Mouse (Mus musculus) liver, embryonic 14.5 days (tissue): ENCODE data around the gene Naaladl2. TPM values are rescaled to one million over a fixed set of nuclear protein-coding genes. Genes with fewer than 3 reads are reported as not detected.

Experiments used
- ATAC-seq: fragments of 200-750 bp; cut with Nextera tagmentation; 2 replicates; pipeline ENCODE4 v1.8.0; 2017; ENCODE audit warnings: moderate number of reproducible peaks, mild to moderate bottlenecking, moderate library complexity; ENCODE audit not compliant: insufficient read depth
- DNase-seq, 3 experiments: peaks; one replicate each; pipeline ENCODE4 v3.0.0-alpha.2; 2012 to 2013; ENCODE audit warnings: low read depth in 3 of 3, low spot score in 3 of 3
- H3K27ac ChIP-seq: fragments of 300-500 bp; sonication (generic); 2 replicates; pipeline ENCODE4 v1.5.1; 2014; ENCODE audit warnings: moderate library complexity, mild to moderate bottlenecking, control low read depth, inconsistent platforms
- H3K27me3 ChIP-seq: fragments of 300-500 bp; sonication (generic); 2 replicates; pipeline ENCODE4 v1.6.1; 2014; ENCODE audit warnings: mild to moderate bottlenecking, low read length, moderate library complexity; ENCODE audit not compliant: control insufficient read depth, insufficient read depth
- H3K36me3 ChIP-seq: fragments of 300-500 bp; sonication (generic); replicated peaks from 2 replicates; pipeline ENCODE4 v1.6.1; 2014; ENCODE audit warnings: low read depth; ENCODE audit not compliant: control insufficient read depth, insufficient read depth
- H3K4me1 ChIP-seq, 2 experiments: fragments of 200-500 bp in 1 of 2; fragments of 300-500 bp in 1 of 2; sonication (generic) in 1 of 2; replicated peaks; 2 replicates each; pipeline ENCODE4 v1.6.1; 2012 to 2014; ENCODE audit warnings: antibody characterized with exemption in 1 of 2, inconsistent platforms in 1 of 2, low read length in 1 of 2; ENCODE audit not compliant: control insufficient read depth in 2 of 2, insufficient read depth in 2 of 2
- H3K4me2 ChIP-seq: fragments of 300-500 bp; sonication (generic); 2 replicates; pipeline ENCODE4 v1.6.1; 2014; ENCODE audit warnings: low read depth, mild to moderate bottlenecking, control low read depth, moderate library complexity
- H3K4me3 ChIP-seq, 2 experiments: fragments of 200-500 bp in 1 of 2; fragments of 300-500 bp in 1 of 2; sonication (generic) in 1 of 2; 2 replicates each; pipeline ENCODE4 v1.5.1; 2012 to 2014; ENCODE audit warnings: low read depth in 2 of 2, low read length in 2 of 2, mild to moderate bottlenecking in 2 of 2, control low read depth in 1 of 2, inconsistent platforms in 1 of 2, moderate library complexity in 1 of 2; ENCODE audit not compliant: insufficient read depth in 1 of 2
- H3K9ac ChIP-seq: fragments of 300-500 bp; sonication (generic); replicated peaks from 2 replicates; pipeline ENCODE4 v1.6.1; 2014; ENCODE audit warnings: mild to moderate bottlenecking, control low read depth, moderate library complexity
- H3K9me3 ChIP-seq: fragments of 300-500 bp; sonication (generic); 2 replicates; pipeline ENCODE4 v1.6.1; 2016; ENCODE audit warnings: low read length, mixed read lengths; ENCODE audit not compliant: control insufficient read depth
- CTCF ChIP-seq: IDR thresholded peaks from 2 replicates; pipeline ENCODE4 v1.5.1; 2016; ENCODE audit warnings: antibody characterized with exemption, low read depth, control low read depth
- EP300 ChIP-seq: IDR thresholded peaks from 2 replicates; pipeline ENCODE4 v1.6.1; 2016; ENCODE audit warnings: antibody characterized with exemption, low read depth
- WGBS: fragments of 180-500 bp; shearing (Covaris S2); extraction: QIAGEN DNeasy Blood & Tissue Kit; methylation state at CpG from one replicate; pipeline ENCODE4 v1.1.7; 2014; ENCODE audit not compliant: insufficient replicate concordance; 5-methylcytosine and 5-hydroxymethylcytosine counted together
- polyA plus RNA-seq, 2 experiments: library from polyadenylated mRNA; depleted of rRNA in 1 of 2; stranded (reverse) in 1 of 2; unstranded in 1 of 2; fragments of >200 nt; fragmentation: Nextera tagmentation in 1 of 2; extraction: Ambion mirVana in 1 of 2; gene quantifications; 2 replicates each; pipeline versions ENCODE4 v1.2.1 to v1.2.3; 2012 to 2014

Gene Naaladl2
- polyA plus RNA-seq, 2 experiments = 0.05 to 0.07 TPM

DNA sequence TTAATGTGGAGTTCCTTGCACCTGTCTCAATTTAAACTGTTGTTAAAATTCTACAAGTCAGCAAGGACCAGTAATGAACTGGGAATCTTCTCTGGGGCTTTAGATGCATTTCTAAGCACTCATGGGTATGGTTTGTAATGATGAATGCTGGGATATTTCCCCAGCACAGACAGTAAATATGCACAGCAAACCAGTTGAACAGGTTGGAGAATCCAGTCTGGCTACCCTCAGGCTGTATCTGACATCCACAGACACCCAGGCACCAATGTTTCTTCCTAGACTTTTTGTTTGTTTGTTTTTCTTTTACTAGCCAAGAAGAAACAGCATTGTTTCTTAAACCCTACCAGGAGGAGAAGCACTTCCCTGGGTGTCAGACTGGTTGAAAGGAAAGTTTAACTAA lies 365.6 kb downstream of the Naaladl2 start:
- Histone ChIP-seq H3K4me1 (no peaks in the 10 kb centered on the region), H3K27ac (no peak overlapping the region), H3K4me3 (no peak overlapping the region), H3K27me3 (no peaks in the 10 kb centered on the region), H3K4me2 (no peak overlapping the region), H3K9ac (no peak overlapping the region), H3K36me3 (no peaks in the 10 kb centered on the region), H3K9me3 (no peaks in the 10 kb centered on the region)
- TF ChIP-seq CTCF (no peak), EP300 (no peak)
- no peak for DNase-seq
- ATAC-seq = no peak

- H3K36me3 ChIP-seq = no peaks in the 10 kb centered on the region
- 51% methylated on average over 3 of the region's 3 CpGs for WGBS
- DNase-seq (no peak), ATAC-seq (no peak)
- no peak overlapping the region for H3K27ac ChIP-seq
- H3K4me3 ChIP-seq = no peak overlapping the region
- H3K4me1 ChIP-seq = no peaks in the 10 kb centered on the region
- H3K27me3 ChIP-seq = no peaks in the 10 kb centered on the region
- no peak for TF ChIP-seq CTCF
- no peaks in the 10 kb centered on the region for H3K9me3 ChIP-seq
- no peak overlapping the region for H3K4me2 ChIP-seq
- no peak overlapping the region for H3K9ac ChIP-seq
Observed at GRCm38 (mm10) chr3:24749055-24749454, 395.0 kb downstream of the Naaladl2 start.

GRCm38 (mm10) chr3:24747182-24747856 lies 396.7 kb downstream of the Naaladl2 start:
- no peaks in the 10 kb centered on the region for H3K9me3 ChIP-seq
- no peak overlapping the region for H3K9ac ChIP-seq
- no peak overlapping the region for H3K4me3 ChIP-seq
- no peaks in the 10 kb centered on the region for H3K27me3 ChIP-seq
- DNase-seq (no peak), ATAC-seq (no peak)
- 52% methylated on average over 6 of the region's 6 CpGs for WGBS
- H3K27ac ChIP-seq = no peak overlapping the region
- no peaks in the 10 kb centered on the region for H3K36me3 ChIP-seq
- TF ChIP-seq CTCF = no peak
- no peak for TF ChIP-seq EP300
- H3K4me2 ChIP-seq = no peak overlapping the region
- H3K4me1 ChIP-seq = no peaks in the 10 kb centered on the region

GRCm38 (mm10) chr3:24743946-24744345 lies 400.1 kb downstream of the Naaladl2 start:
- TF ChIP-seq EP300 = no peak
- no peak for TF ChIP-seq CTCF
- H3K27me3 ChIP-seq = no peaks in the 10 kb centered on the region
- no peaks in the 10 kb centered on the region for H3K9me3 ChIP-seq
- H3K27ac ChIP-seq = no peak overlapping the region
- H3K4me2 ChIP-seq = no peak overlapping the region
- ATAC-seq = no peak
- no peak overlapping the region for H3K9ac ChIP-seq
- WGBS = 56% methylated on average over 3 of the region's 3 CpGs
- H3K4me3 ChIP-seq = no peak overlapping the region
- no peaks in the 10 kb centered on the region for H3K36me3 ChIP-seq
- no peak for DNase-seq
- no peaks in the 10 kb centered on the region for H3K4me1 ChIP-seq

DNA sequence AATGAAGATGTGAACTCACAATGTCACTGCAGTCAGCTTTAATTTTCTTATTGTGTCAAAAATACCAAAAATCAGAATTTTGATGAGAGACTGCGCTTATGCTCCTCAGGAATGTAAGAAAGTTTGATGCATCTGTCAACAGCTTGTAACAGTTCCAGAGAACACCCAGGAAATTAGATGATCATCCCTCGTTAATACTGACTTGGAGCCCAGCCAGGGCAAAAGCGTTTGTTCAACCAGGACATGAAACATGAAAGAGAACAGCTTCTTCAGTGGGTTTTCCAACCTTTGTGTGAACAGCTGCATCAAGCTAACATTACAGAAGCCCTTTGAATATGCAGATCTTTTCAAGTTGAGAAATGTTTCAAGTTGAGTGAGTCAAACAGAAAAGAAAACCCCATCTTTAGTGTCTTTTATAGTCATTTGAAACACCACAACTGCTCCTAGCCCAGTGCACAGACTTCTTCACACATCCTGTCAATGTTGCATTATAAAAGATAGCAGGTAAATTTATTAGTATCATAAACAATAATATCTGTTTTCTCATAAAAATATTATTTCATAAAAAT lies 424.8 kb downstream of the Naaladl2 start:
- no peaks in the 10 kb centered on the region for H3K36me3 ChIP-seq
- H3K4me2 ChIP-seq = no peak overlapping the region
- DNase-seq = no peak
- ATAC-seq = no peak
- H3K9ac ChIP-seq = no peak overlapping the region
- H3K4me1 ChIP-seq = no peaks in the 10 kb centered on the region
- H3K27me3 ChIP-seq = no peaks in the 10 kb centered on the region
- WGBS = 37% methylated on average over 3 of the region's 3 CpGs
- H3K9me3 ChIP-seq = no peaks in the 10 kb centered on the region
- TF ChIP-seq EP300 (no peak), CTCF (no peak)
- H3K27ac ChIP-seq = no peak overlapping the region
- no peak overlapping the region for H3K4me3 ChIP-seq
